Mouse (Mus musculus) neural tube, embryonic 11.5 days (tissue): ENCODE results near the gene Gm11020. TPM values are rescaled to one million over a fixed set of nuclear protein-coding genes. Genes with fewer than 3 reads are reported as not detected.

ENCODE experiments used
- ATAC-seq: fragments of 200-750 bp; cut with Nextera tagmentation; 2 replicates; pipeline ENCODE4 v1.8.0; 2017; ENCODE audit warnings: moderate number of reproducible peaks, mild to moderate bottlenecking, moderate TSS enrichment, moderate library complexity; ENCODE audit not compliant: insufficient read depth, low FRiP score, low TSS enrichment
- DNase-seq: peaks from one replicate; pipeline ENCODE4 v3.0.0-alpha.2; 2015; ENCODE audit warnings: low spot score
- H3K27ac ChIP-seq: fragments of 300-500 bp; sonication (generic); 2 replicates; pipeline ENCODE4 v1.5.1; 2014; ENCODE audit warnings: low read depth, mild to moderate bottlenecking, low read length
- H3K27me3 ChIP-seq: fragments of 300-500 bp; sonication (generic); 2 replicates; pipeline ENCODE4 v1.6.1; 2014; ENCODE audit warnings: mild to moderate bottlenecking, low read length, mixed read lengths; ENCODE audit not compliant: control insufficient read depth, insufficient read depth
- H3K36me3 ChIP-seq: fragments of 300-500 bp; sonication (generic); 2 replicates; pipeline ENCODE4 v1.6.1; 2014; ENCODE audit warnings: mild to moderate bottlenecking, low read length, moderate library complexity, mixed read lengths; ENCODE audit not compliant: control insufficient read depth, insufficient read depth
- H3K4me1 ChIP-seq: fragments of 300-500 bp; sonication (generic); 2 replicates; pipeline ENCODE4 v1.6.1; 2014; ENCODE audit warnings: low read length, mixed read lengths; ENCODE audit not compliant: control insufficient read depth, insufficient read depth
- H3K4me2 ChIP-seq: fragments of 300-500 bp; sonication (generic); 2 replicates; pipeline ENCODE4 v1.6.1; 2014; ENCODE audit warnings: low read depth, mild to moderate bottlenecking, moderate library complexity
- H3K4me3 ChIP-seq: fragments of 300-500 bp; sonication (generic); 2 replicates; pipeline ENCODE4 v1.5.1; 2014; ENCODE audit warnings: low read depth, low read length
- H3K9ac ChIP-seq: fragments of 300-500 bp; sonication (generic); 2 replicates; pipeline ENCODE4 v1.6.1; 2014; ENCODE audit warnings: mild to moderate bottlenecking, low read length
- H3K9me3 ChIP-seq: fragments of 300-500 bp; sonication (generic); 2 replicates; pipeline ENCODE4 v1.6.1; 2016; ENCODE audit warnings: low read length; ENCODE audit not compliant: control insufficient read depth
- WGBS: fragments of 180-500 bp; shearing (Covaris S2); extraction: QIAGEN DNeasy Blood & Tissue Kit; methylation state at CpG from one replicate; pipeline ENCODE4 v1.1.7; 2014; 5-methylcytosine and 5-hydroxymethylcytosine counted together
- polyA plus RNA-seq: library from polyadenylated mRNA; unstranded; fragments of >200 nt; fragmentation: Nextera tagmentation; extraction: Ambion mirVana; gene quantifications from 2 replicates; pipeline ENCODE4 v1.2.1, GENCODE M21; 2014

The Gm11020 gene
- polyA plus RNA-seq, 1 experiment from 2014 or later = not detected

- no peaks in the 10 kb centered on the region for H3K27me3 ChIP-seq
- peak overlapping the region; percentile 55 for H3K4me3 ChIP-seq
- H3K9me3 ChIP-seq = no peaks in the 10 kb centered on the region
- peaks cover 3% of the 10 kb centered on the region; the same call in 1 of the 2 replicates for H3K4me1 ChIP-seq
- 0% methylated on average over 6 of the region's 6 CpGs for WGBS
- peak overlapping the region; percentile 74 for H3K9ac ChIP-seq
- no peaks in the 10 kb centered on the region for H3K36me3 ChIP-seq
- DNase-seq = no peak
- no peak overlapping the region for H3K27ac ChIP-seq
- H3K4me2 ChIP-seq = peak overlapping the region; percentile 73
- 0 out of 2 replicates have a peak, but pooled peaks have one; percentile 9 for ATAC-seq
Observed at GRCm38 (mm10) chr8:104339983-104340232, 18.5 kb downstream of the Gm11020 start.

- Histone ChIP-seq H3K4me2 (peak overlapping the region; percentile 73), H3K4me1 (peaks cover 3% of the 10 kb centered on the region; the same call in 1 of the 2 replicates), H3K9ac (peak overlapping the region; percentile 74), H3K27ac (0 out of 2 replicates have a peak overlapping the region, but pooled peaks have one; percentile 1), H3K36me3 (no peaks in the 10 kb centered on the region), H3K4me3 (peak overlapping the region; percentile 55), H3K27me3 (no peaks in the 10 kb centered on the region), H3K9me3 (no peaks in the 10 kb centered on the region)
- ATAC-seq (peak; percentile 68), DNase-seq (peak; percentile 84)
- WGBS = 0% methylated on average over 47 of the region's 54 CpGs
Observed at GRCm38 (mm10) chr8:104340233-104341105, 19.1 kb downstream of the Gm11020 start.

GRCm38 (mm10) chr8:104341106-104341561, 19.8 kb downstream of the Gm11020 start:
- Histone ChIP-seq H3K4me3 (peak overlapping the region; percentile 55), H3K4me1 (peaks cover 3% of the 10 kb centered on the region; the same call in 1 of the 2 replicates), H3K4me2 (peak overlapping the region; percentile 73), H3K9ac (peak overlapping the region; percentile 74), H3K27me3 (no peaks in the 10 kb centered on the region), H3K36me3 (no peaks in the 10 kb centered on the region), H3K27ac (0 out of 2 replicates have a peak overlapping the region, but pooled peaks have one; percentile 1), H3K9me3 (no peaks in the 10 kb centered on the region)
- DNase-seq (peak; percentile 72), ATAC-seq (peak; percentile 62)
- under 1% methylated on average over 24 of the region's 24 CpGs for WGBS

- Histone ChIP-seq H3K27ac (no peak overlapping the region), H3K9ac (peak overlapping the region; percentile 3; the same call in 1 of the 2 replicates), H3K36me3 (no peaks in the 10 kb centered on the region), H3K4me3 (peak overlapping the region; percentile 55), H3K4me2 (peak overlapping the region; percentile 73), H3K9me3 (no peaks in the 10 kb centered on the region), H3K4me1 (peaks cover 3% of the 10 kb centered on the region; the same call in 1 of the 2 replicates), H3K27me3 (no peaks in the 10 kb centered on the region)
- no peak for DNase-seq
- 49% methylated on average over 6 of the region's 6 CpGs for WGBS
- no peak for ATAC-seq
Observed at GRCm38 (mm10) chr8:104341678-104342077, 20.3 kb downstream of the Gm11020 start.

GRCm38 (mm10) chr8:104342426-104342825, 21.1 kb downstream of the Gm11020 start:
- Histone ChIP-seq H3K36me3 (no peaks in the 10 kb centered on the region), H3K9me3 (no peaks in the 10 kb centered on the region), H3K27ac (no peak overlapping the region), H3K9ac (no peak overlapping the region), H3K4me3 (no peak overlapping the region), H3K4me2 (no peak overlapping the region), H3K27me3 (no peaks in the 10 kb centered on the region), H3K4me1 (peaks cover 3% of the 10 kb centered on the region; the same call in 1 of the 2 replicates)
- whole genome bisulfite sequencing = 78% methylated on average over 5 of the region's 5 CpGs
- DNase-seq = no peak
- no peak for ATAC-seq

- H3K9ac ChIP-seq = no peak overlapping the region
- H3K27ac ChIP-seq = no peak overlapping the region
- H3K4me3 ChIP-seq = no peak overlapping the region
- DNase-seq = peak; percentile 88
- H3K27me3 ChIP-seq = no peaks in the 10 kb centered on the region
- 11% methylated on average over 7 of the region's 7 CpGs for WGBS
- H3K36me3 ChIP-seq = no peaks in the 10 kb centered on the region
- H3K9me3 ChIP-seq = no peaks in the 10 kb centered on the region
- H3K4me1 ChIP-seq = peaks cover 3% of the 10 kb centered on the region; the same call in 1 of the 2 replicates
- peak; percentile 43 for ATAC-seq
- no peak overlapping the region for H3K4me2 ChIP-seq
Observed at GRCm38 (mm10) chr8:104343957-104344356, 22.6 kb downstream of the Gm11020 start.

- 91% methylated on average over 5 of the region's 5 CpGs for WGBS
- Histone ChIP-seq H3K36me3 (no peaks in the 10 kb centered on the region), H3K4me3 (no peak overlapping the region), H3K27ac (no peak overlapping the region), H3K9ac (no peak overlapping the region), H3K4me2 (no peak overlapping the region), H3K4me1 (peaks cover 3% of the 10 kb centered on the region; the same call in 1 of the 2 replicates), H3K9me3 (no peaks in the 10 kb centered on the region), H3K27me3 (no peaks in the 10 kb centered on the region)
- ATAC-seq = no peak
- DNase-seq = no peak
Observed at GRCm38 (mm10) chr8:104344622-104345021, 23.3 kb downstream of the Gm11020 start.

GRCm38 (mm10) chr8:104346706-104347105, 25.3 kb downstream of the Gm11020 start:
- 69% methylated on average over 12 of the region's 12 CpGs for WGBS
- Histone ChIP-seq H3K9me3 (no peaks in the 10 kb centered on the region), H3K36me3 (no peaks in the 10 kb centered on the region), H3K27me3 (no peaks in the 10 kb centered on the region), H3K4me2 (no peak overlapping the region), H3K27ac (no peak overlapping the region), H3K4me1 (peaks cover 1% of the 10 kb centered on the region; the same call in 1 of the 2 replicates), H3K4me3 (no peak overlapping the region), H3K9ac (no peak overlapping the region)
- DNase-seq (no peak), ATAC-seq (no peak)

- H3K9ac ChIP-seq = no peak overlapping the region
- H3K9me3 ChIP-seq = no peaks in the 10 kb centered on the region
- no peak overlapping the region for H3K27ac ChIP-seq
- 91% methylated on average over 5 of the region's 5 CpGs for WGBS
- no peaks in the 10 kb centered on the region for H3K36me3 ChIP-seq
- DNase-seq = no peak
- ATAC-seq = no peak
- no peak overlapping the region for H3K4me2 ChIP-seq
- no peak overlapping the region for H3K4me3 ChIP-seq
- H3K4me1 ChIP-seq = no peaks in the 10 kb centered on the region
- no peaks in the 10 kb centered on the region for H3K27me3 ChIP-seq
Observed at GRCm38 (mm10) chr8:104348971-104349370, 27.6 kb downstream of the Gm11020 start.
